Mouse (Mus musculus) heart, postnatal 10 days (tissue): ENCODE measurements around the gene Arhgef2. TPM values are rescaled to one million over a fixed set of nuclear protein-coding genes. Genes with fewer than 3 reads are reported as not detected.

Experiments
- DNase-seq, 2 experiments: peaks; one replicate each; pipeline ENCODE4 v3.0.0; 2021
- intact Hi-C: fragments of 180-260 bp; cut with DNase I; formaldehyde crosslinking; loops from one replicate; pipeline ENCODE4 v1.15.1; 2025
- total RNA-seq, 2 experiments: library from RNA; stranded (reverse); gene quantifications; 2 replicates each; pipeline ENCODE4 v1.2.3; 2021

The Arhgef2 gene
- total RNA-seq, 2 experiments from 2014 or later: 89.5 to 96.3 TPM

GRCm38 (mm10) chr3:88619113-88620097, 13.6 kb downstream of the Arhgef2 start:
- DNase-seq: peak; percentile 46 to 64
- intact Hi-C loops: no loop called here

DNA sequence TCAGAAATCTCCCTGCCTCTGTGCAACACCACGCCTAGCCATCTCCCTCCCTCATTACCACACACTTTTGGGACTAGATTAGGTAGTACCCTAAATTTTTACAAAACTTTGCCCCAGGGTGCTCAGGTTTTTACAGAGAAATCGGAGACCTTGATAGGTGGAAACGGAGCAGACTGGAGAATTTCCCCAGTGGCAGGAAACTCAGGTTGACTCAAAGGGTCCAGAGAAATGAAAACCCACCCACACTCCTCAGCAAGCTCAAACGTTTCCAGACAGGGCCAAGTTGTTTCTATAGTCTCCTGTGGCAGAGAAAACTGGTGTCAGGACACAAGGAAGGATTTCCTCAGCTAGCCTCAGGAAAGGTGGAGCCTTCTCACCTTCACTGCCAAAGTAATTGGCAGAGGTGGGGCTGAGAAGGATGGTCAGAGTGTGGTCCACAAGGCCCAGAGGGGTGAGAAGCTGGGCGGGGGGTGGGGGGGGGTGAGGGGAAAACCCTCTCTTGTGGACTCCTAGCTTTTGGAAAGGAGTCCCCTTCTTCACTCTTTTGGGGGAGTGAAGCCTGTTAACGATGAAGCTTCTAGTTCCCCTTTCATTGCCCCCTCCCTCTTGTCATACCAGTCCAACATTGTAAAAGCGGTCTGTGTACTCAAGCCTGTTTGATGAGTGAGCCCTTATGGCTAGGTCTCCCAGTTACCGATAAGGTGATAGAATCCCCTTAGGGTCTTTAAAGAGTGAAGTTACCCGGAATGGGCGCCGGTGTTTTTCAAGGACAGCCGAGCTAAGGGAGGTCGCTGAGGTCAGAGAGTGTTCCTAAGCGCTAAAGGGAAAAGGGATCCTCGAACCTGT, 14.6 kb downstream of the Arhgef2 start:
- no peak for DNase-seq
- intact Hi-C loops: no loop called here

DNA sequence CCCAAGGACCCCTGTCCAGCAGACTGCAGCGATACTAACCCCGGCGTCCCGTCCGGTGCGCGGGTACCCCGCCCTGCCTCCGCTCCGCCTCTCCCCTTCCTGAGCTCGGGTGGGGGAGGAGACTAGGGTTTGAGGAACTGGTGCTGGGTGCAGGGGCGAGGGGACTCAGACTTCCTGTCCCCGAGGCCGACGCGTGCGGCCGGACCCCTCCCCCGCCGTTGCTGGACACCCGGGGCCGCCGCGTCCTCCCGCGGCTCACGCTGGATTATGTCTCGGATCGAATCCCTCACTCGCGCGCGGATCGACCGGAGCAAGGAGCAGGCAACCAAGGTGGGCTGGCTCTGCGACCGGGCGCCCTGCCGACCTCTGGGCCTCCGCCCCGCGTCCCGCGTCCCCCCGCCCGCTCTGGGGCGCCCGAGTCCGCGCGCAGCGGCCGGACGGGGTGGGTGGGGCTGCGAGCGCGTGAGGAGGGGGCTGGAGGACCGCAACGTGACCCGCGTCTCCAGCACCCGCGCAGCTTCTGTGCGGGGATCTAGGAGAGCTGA, 15.3 kb downstream of the Arhgef2 start:
- intact Hi-C loops: no loop called here
- DNase-seq: peak; percentile 84 to 91

DNA sequence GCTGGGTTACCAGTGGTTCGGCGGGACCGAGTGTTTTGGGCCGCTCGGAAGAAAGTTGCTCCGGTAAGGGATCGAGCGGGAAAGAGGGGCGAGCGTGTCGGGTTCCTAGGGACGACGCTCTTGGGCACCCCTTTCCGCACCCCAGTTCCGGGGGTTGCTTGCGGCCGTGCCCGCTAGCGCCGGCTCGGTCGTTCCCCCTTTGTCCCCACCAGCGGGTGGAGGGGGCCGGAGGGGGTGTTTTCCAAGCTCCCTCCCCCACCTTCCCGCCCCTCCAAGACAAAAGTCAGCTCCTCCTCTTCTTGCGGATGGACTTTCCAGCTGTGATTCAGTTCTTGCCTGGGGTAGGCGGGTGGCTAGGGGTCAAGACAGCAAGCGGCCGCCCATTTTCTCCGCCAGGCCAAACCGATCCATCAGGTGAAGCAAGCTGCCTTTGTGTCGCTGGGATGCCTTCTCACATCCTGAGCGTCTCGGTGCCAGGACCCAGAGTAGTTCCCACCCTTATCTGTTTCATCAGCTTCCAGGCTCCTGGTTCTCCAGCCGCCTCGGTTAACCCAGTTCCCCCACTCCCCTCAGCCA, 15.9 kb downstream of the Arhgef2 start:
- peak; percentile 76 to 79 for DNase-seq
- intact Hi-C loops: no loop called here

GRCm38 (mm10) chr3:88622113-88622940, 16.6 kb downstream of the Arhgef2 start:
- DNase-seq: peak; percentile 71 to 77
- intact Hi-C loops: no loop called here

DNA sequence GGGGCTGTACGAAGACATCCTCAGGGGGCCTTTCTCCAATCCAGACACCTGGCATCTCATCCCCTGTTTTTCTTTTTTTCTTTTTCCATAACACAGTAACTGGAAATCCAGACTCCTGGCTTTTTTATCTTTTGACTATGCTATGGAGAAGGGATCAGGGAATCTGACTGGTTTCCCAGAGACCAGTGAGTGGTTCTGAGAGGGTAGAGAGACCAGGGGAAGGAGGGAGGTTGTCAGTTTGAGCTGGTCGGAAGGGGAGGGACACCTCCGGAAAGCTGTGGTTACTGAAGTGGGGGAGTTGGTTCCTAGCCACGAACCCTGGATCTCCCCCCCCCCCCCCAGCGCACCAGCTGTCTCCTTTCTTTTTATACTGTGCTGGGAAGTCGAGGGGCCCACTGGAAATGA, 17.2 kb downstream of the Arhgef2 start:
- intact Hi-C loops: no loop called here
- peak; percentile 68 for DNase-seq

- intact Hi-C loops: loop anchor here (2.0 kb wide), 1 partner anchor 15 kb away; no protein-coding TSS in a partner anchor
- peak; percentile 48 to 52 for DNase-seq
Observed at GRCm38 (mm10) chr3:88623346-88624135, 17.8 kb downstream of the Arhgef2 start.

GRCm38 (mm10) chr3:88624324-88624723, 18.6 kb downstream of the Arhgef2 start:
- intact Hi-C loops: loop anchor here (2.0 kb wide), 1 partner anchor 16 kb away; no protein-coding TSS in a partner anchor
- no peak for DNase-seq

- intact Hi-C loops: loop anchor here (2.0 kb wide), 1 partner anchor 16 kb away; no protein-coding TSS in a partner anchor
- DNase-seq: peak; percentile 52 to 53
Observed at GRCm38 (mm10) chr3:88624951-88625350, 19.2 kb downstream of the Arhgef2 start.

- intact Hi-C loops: loop anchor here (2.0 kb wide), 1 partner anchor 17 kb away; no protein-coding TSS in a partner anchor
- DNase-seq: no peak
Observed at GRCm38 (mm10) chr3:88625531-88625930, 19.8 kb downstream of the Arhgef2 start.

DNA sequence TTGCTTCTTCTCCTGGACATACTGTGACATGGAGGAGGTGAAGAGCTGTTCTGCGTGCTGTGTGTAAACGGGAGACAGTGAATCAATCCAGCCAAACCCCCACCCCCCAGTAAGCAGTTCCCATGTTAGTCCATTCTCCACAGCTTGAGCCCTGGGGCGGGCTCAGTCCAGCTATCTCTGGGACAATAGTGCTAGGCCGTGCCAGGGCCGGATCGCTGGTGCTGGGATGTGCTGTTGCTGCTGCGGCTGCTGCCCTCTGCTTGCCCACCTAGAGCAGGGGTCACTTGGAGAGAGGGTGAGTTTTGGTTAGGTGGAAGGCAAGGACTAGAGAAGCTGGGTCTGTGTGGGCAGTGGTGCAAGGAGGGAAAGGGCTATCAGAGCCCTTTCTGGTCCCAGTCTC, 20.6 kb downstream of the Arhgef2 start:
- DNase-seq: peak in 1 of 2 experiments; percentile 34
- intact Hi-C loops: no loop called here

DNA sequence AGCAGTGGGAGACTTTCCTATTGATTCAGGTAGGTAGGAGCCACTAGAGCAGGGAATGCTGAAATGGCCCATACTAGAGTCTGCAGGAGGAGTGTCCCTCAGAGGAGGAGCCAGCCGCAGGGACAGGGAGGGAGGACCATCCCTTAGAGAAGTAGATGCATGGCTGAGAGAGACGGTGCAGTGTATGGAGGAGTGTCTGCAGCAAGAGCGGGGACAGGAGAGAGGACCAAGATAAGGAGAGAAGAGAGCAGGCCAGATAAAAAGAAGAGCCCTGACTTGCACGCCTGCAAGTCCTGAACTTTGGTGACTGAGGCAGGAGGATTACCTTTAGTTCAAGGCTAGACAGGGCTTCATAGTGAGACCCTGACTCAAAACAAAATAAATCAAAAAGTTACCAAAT, 21.3 kb downstream of the Arhgef2 start:
- no peak for DNase-seq
- intact Hi-C loops: no loop called here

DNA sequence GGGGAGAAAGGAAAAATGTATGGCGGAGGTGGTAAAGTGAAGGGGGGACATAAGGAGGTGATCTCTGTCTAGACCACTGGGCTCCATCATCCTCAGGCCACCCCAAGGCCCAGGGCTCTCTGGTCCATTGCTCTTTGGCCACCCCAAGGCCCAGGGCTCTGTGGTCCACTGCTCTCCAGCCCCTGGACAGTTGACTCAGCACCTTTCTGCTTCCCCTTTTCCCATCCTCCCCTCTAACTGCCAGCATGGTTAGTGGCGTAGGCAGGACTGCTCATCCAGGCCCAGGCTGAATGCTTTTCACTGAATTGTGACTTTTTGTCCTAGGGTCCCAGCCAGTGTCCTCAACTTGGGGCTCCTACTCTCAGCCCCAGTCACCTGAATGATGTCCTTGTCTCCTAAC, 21.8 kb downstream of the Arhgef2 start:
- intact Hi-C loops: no loop called here
- peak in 1 of 2 experiments; percentile 35 for DNase-seq

DNA sequence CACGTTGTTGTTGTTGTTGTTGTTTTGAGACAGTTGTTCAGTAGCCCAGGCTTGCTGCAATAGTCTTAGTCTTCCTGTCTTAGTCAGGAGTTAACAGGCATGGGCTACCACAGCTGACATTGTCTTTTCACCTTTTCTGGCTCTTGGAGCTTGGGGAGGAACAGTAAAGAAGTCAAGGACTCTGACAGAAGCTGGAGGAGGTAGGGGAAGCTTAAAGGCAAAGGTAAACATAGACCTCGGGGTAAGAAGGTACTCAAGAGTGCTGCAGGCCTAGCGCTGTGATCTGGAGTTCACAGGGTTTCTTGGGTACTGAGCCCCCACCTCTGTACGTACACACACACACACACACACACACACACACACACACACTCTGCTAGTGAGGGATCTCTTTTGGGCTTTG, 23.0 kb downstream of the Arhgef2 start:
- no peak for DNase-seq
- intact Hi-C loops: no loop called here

DNA sequence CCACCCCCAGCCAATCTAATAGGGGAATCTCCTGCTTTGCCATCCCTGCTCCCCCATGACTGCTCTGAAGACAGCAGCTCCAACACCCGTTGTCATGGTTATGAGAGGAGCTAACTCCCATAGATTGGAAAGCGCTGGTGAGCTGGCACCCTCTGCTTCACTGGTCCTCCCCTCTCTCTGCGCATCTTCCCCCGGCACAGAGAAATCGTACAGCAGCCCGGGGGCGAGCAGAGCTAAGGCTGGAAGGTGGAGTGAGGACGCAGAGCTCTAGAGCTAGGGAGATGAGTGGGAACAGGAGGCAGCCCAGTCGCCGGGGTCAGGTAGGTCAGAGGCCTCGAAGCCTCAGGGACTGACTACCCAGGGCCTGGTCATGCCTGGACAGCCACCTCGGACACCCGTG, 23.5 kb downstream of the Arhgef2 start:
- intact Hi-C loops: no loop called here
- no peak for DNase-seq

DNA sequence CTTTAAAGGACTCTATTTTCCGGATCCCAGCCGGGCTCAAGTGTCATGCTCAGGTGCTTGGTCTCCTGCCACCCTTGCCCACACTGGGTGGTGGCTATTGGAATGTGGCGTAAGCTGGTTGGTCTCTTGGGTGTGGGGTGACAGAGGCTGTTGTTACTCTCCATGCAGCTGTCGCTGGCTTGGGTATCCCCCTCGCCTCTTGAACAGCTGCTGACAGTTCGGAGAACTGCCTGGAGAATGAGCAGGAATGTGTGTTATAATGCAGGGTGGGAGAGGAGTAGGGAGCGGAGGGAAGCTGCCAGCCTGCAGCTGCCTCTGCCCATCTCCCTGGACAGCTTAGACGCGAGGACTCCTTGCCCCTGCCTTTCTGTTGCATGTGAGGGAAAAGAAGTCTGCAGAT, 24.3 kb downstream of the Arhgef2 start:
- no peak for DNase-seq

DNA sequence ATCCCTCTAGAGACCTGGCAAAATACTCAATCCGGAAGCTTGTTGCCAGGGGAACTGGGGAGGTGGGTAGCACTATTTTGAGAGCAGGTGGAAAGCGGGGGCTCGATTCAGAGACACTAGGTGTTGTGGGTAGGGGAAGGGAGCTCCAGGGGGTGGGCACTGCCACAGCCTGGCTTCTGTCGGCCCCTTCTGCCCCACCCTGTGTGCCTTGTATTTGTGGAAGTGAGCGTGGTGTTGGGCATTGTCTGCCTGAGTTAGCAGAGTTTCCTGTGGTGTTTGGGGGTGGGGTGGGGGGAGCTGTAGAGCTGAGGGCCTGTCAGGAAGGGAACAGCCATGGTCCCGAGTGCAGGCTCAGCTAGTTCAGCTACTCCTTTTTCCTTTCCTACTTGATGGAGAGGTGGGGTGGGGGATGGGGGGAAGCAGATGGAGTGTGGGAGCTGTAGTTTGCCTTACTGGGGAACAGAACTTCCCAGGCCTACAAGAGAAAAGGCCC, 25.1 kb downstream of the Arhgef2 start:
- DNase-seq: peak; percentile 57 to 63
- intact Hi-C loops: no loop called here

More for the DNA sequence above, 24.3 kb downstream of the Arhgef2 start:
- intact Hi-C loops: no loop called here

DNA sequence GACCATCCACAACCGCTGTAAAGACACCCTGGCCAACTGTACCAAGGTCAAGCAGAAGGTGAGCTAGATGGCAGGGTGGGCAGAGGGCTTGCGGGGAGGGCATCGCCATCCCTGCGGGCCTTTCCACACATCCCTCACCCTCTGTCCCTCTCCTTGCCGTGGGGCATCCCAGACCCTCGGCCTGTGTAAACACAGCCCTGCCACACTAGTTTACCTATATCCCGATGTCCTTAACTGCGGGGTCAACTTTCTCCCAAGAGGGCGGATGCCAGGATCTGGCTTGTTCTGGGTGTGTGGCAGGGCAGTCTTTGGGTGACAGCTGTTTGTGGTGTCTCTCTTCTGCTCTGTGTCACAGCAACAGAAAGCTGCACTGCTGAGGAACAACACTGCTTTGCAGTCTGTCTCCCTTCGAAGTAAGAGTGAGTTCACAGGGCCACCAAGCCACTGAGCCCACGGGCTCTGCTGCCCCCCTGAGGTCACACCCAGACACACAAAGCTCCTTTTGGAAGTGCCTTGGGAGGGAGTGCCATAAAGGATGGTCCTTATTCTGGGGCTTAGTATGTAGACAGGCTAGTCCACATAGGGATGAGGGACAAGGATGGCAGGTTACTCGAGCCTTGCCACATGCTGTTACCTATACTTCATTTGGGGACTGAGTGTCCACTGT, 26.3 kb downstream of the Arhgef2 start:
- intact Hi-C loops: loop anchor here (2.0 kb wide), 1 partner anchor 25 kb away; no protein-coding TSS in a partner anchor
- DNase-seq: peak in 1 of 2 experiments; percentile 60
